Mouse (Mus musculus): ENCODE data around the gene Gfi1.
A peak's percentile ranks its signal among the peaks of the same experiment; 100 is the strongest.

Gene Gfi1

GRCm38 (mm10) chr5:107721638-107722011, 4.2 kb downstream of the Gfi1 start:
- no peak for DNase-seq

- DNase-seq, result no peak
Measured at GRCm38 (mm10) chr5:107720991-107721637, 4.7 kb downstream of the Gfi1 start.

GRCm38 (mm10) chr5:107720511-107720910, 5.3 kb downstream of the Gfi1 start:
- no peak for DNase-seq

DNA sequence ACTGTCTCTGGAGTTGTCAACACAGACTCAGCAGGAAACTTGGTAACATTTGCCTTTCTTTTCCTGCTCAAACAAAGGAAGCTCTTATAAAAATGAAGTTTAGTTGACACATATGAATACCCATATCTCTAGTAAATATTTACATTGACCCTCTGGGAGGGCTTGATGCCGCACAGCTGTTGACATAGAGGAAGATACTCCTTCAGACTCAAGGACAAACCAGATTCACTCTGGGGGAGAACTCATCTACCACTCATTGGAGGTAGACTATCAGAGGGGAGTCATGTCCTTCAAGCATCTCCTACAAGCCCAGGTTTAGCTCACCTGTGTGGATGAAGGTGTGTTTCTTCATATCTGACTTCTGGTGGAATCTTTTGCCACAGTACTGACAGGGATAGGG, 6.0 kb downstream of the Gfi1 start:
- no peak for DNase-seq

- no peak for DNase-seq
Measured at GRCm38 (mm10) chr5:107719209-107719608, 6.6 kb downstream of the Gfi1 start.

DNA sequence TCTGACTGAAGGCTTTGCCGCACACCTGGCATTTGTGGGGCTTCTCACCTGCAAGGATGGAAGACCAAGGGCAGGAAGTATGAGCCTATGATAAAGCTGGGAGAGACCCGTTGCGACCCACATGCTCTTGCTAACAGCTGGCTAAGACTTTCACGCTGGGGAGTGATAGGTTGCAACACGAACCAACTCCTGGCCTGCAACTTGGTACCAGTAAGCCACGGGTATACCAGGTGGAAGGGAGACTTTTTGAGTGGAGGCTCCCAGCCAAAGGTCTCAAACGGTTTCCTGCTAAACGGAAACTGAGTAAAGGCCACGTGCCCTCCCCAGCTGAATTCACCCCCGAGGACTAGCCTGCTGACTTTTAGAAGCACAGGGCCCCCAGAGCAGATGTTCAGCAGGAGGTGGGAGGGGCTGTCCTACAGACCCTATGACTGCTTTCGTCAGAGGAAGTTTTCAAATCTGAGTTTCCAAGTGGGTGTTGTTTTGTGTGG, 7.9 kb downstream of the Gfi1 start:
- no peak for DNase-seq

GRCm38 (mm10) chr5:107711689-107712088, 14.1 kb downstream of the Gfi1 start:
- no peak for DNase-seq

GRCm38 (mm10) chr5:107708124-107708797, 17.6 kb downstream of the Gfi1 start:
- DNase-seq, result no peak

DNA sequence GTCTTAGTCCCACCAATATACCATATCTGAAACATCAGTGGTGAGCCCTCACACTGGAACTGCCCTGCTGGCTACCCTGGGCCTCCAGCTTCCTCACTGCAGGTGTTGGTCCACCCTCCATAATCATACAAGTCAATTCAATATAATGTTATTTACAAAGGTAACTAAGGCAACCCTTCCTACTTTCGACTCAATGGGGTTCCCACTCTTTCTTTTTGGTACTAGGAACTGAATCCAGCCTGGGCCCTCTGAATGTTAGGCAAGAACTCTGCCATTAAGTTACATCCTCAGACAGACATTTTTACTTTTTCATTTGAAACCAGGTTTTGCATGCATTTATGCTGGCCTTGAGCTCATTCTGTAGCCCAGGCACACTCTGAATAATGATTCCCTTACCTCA, 19.6 kb downstream of the Gfi1 start:
- no peak for DNase-seq

DNA sequence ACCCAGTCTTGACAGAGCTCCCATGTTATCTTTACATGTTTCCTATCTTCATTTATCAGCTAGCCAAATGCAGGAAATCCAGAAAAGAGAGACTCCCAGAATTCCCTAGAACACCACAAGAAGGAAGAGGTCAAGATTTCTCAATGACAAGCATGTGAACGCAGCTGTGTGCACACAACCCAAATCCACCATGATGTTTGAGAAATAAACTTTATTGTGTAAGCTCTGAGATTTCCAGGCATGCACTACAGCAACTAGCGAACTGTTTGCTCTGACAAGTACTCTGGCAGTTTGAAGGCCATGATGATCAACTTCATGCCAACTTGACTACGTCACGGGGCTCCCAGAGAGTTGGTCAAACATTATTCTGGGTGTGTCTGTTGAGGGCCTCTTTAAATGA, 20.1 kb downstream of the Gfi1 start:
- no peak for DNase-seq

DNA sequence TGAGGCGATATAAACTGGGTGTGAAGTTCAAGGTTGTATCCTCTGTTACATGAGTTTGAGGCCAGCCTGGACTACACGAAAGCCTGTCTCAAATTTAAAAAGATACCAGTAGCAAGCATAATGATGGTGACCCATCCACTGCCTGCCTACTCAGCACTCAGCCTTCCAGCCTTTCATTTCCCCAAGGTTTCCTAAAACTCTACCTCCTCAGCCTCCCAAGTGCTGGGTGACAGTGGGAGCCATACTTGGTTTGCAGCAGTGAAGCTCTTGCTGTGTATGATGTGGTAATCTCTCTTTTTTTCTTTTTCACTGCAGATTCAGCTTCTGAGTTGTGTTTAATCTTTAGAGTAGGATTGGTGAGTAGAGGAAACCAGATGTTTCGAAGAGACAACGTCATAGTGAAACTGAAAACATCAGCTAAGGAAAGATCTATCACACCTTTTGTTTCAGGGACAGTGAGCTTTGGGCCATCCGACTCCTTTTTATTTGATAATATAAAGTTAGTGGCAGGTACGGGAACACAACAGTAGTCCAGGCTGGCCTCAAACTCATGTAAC, 22.6 kb downstream of the Gfi1 start:
- no peak for DNase-seq

DNA sequence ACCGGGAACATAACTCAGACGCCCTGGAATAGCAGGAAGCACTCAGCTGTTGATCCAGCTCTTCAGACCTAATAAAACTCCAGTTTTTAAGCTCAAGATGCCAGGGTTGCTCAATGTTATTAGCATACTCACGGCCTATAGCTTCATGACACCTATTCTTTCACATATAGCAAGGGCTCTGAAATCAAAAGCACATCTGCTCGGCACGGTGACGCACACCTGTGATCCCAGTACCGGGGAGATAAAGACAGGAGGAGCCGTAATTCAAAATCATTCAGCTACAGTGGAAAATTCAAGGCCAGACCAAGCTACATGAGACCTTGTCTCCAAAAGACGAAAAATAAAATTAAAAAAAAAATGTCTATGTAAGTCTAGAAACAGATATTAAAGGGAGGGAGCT, 24.2 kb downstream of the Gfi1 start:
- no peak for DNase-seq

DNA sequence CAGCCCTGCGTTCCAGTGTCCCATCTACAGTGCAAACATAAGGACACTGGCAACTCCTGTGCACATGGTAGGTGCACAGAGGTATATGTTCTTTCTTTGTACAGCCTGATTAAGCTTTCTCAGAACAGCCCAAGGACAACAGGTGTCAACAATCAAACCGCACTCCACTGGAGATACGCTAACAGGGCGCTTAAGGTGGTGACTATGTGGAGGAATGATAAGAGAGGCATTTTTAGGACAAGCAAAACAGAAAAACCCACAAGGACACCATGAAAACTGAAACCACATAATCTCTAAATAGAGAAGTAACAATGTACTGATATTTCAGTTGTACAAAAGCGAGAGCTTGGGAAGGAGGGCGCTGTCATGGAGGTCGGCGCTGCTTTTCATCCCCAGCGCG, 25.0 kb downstream of the Gfi1 start:
- DNase-seq, result no peak

DNA sequence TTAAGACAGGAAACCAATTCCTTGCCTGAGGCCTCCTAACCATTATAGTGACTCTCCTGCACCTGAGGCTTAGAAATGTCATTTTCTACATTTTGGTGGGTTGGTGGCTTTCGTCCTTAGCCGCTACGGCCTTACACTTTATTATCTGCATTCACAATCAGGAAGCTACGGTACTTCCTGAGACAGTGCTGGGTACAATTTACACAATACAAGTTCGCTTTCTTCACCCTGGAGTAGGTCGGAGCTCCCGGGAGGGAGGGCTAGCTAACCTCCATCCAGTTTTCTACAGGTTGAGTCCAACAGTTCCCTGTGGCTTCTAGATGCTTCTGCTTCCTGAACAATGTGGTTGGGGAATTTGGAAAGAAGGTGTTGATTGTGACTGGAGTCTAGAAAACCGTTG, 26.9 kb downstream of the Gfi1 start:
- DNase-seq, result no peak

DNA sequence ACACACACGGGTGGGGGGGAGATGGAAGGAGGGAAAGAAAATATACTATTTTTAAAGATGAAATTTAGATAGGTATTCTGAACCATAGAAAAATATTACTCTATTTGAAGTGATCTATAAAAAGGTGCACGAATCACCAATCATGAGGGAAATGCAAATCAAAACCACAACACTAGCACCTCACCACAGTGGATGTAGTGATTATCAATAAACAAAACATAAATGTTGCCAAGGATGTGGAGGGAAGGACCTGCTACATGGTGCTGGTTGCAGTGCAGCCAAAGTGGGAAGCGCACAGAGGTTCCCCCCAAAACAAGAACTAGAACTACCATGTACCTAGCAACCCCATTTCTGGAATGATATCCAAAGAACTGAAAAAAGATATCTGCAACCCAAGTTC, 30.8 kb downstream of the Gfi1 start:
- DNase-seq, result no peak

DNA sequence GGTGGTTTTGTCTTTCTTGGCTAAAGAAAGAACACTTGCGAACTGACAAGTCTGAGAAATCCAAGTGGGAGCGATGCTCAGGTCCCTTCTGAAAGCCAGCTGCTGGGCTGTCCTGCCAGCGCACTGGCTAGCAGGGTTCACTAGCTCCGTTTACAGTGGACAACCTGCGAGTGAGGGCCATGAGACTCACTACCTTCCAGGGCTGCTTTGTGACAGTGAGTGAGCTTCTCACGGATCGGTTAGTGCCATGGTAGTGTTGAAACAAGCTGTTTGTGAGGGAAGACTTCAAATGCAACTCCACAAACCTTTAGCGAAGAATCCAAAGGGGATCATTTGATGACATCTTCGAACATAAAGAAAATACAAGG, 37.4 kb downstream of the Gfi1 start:
- no peak for DNase-seq

- DNase-seq, result peak; percentile 30
Measured at GRCm38 (mm10) chr5:107687592-107688498, 38.0 kb downstream of the Gfi1 start.

DNA sequence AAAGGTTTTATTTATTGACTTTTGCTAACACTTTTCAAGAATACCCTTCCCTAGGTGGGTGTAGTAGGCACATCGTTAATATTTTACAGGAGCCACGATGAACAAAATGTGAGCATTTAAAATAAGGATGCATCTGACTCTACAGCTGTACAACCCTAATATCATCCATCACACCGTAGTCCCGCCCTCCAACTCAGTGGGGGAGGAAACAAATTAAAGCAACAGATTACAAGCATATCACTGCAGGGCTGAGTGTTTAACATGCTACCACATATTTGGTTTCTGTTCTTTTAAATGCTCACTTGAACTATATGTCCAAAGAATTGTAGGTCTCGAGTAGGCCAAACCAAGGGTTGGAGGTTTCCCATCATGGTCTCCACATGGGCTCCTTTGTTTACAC, 38.7 kb downstream of the Gfi1 start:
- DNase-seq, result no peak

GRCm38 (mm10) chr5:107684380-107684779, 41.5 kb downstream of the Gfi1 start:
- no peak for DNase-seq

DNA sequence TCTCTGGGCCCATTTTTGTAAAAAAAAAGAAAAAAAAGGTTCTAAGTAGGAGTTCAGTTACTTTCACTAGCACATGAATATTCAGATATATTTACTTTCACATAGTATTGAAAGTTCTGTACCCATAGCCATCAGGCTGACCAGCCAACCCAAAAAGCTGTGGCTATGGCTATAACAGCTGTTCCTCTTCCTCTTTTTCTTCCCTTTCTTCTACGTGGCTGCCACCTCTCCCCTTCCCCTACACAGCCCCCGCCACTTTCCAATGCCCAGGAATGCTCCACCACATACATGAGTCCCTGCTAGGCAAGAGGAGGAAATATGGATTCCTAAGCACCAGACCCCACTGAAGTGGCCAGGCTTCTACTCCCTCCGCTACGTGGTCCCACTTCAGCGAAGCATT, 44.5 kb downstream of the Gfi1 start:
- DNase-seq, result no peak

DNA sequence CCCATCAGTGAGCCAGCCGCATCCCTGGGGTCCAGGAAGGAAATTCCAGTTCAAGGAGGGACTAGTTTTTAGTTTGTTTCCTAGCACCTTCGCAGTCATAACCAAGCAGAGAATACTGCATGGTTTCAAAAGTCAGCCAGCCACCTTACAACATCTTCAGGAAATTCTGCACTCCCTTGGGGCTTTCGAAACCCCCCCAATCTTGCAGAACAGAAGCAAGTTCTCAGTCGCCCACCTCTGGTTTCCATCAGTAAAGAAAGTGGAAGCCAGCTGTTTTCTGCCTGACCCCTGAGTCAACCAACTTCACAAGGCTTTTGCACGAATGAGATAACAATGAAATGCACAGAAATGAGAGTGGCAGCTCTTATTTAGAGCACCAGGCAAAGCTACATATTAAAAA, 47.4 kb downstream of the Gfi1 start:
- DNase-seq, result no peak

Measured in cerebellum, adult 9-10 months (tissue).